Mouse (Mus musculus): ENCODE data around the gene Gmeb2.

- TF ChIP-seq POLR2A (IDR thresholded peaks at IDR 0.05; ENCODE audit: insufficient read depth, low read depth, low read length) = no peak
- TF ChIP-seq CTCF (IDR thresholded peaks at IDR 0.05) = no peak
Observed at GRCm38 (mm10) chr2:181233443-181233842, 54.4 kb downstream of the Gmeb2 start.
